Mouse (Mus musculus) embryo, embryonic 11.5 days (tissue): ENCODE data around the gene Ccdc141.

Experiments
- DNase-seq: peaks from one replicate; pipeline ENCODE4 v3.0.0-alpha.2; 2012; ENCODE audit warnings: low read depth, low spot score

Ccdc141 gene

GRCm38 (mm10) chr2:77174313-77174712 is 3.9 kb upstream of the Ccdc141 start:
- no peak for DNase-seq

DNA sequence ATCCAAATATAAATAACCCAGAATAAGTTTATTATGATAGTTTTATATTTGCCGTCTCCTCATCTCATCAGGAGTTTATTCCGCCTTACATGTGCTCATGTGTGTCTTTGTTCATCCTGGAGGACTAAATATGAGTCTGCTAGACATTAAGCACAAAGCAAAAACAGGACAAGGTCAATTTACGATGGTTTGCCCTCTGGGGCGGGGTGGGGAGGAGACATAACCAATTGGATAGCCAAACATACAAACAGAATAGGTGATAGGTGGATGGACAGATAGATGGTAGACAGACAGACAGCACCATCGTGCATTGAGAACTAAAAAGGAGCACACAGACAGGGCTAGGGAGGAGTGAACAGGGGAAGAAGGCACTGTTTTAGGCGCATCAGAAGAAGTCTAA is 3.4 kb upstream of the Ccdc141 start:
- DNase-seq = no peak

DNA sequence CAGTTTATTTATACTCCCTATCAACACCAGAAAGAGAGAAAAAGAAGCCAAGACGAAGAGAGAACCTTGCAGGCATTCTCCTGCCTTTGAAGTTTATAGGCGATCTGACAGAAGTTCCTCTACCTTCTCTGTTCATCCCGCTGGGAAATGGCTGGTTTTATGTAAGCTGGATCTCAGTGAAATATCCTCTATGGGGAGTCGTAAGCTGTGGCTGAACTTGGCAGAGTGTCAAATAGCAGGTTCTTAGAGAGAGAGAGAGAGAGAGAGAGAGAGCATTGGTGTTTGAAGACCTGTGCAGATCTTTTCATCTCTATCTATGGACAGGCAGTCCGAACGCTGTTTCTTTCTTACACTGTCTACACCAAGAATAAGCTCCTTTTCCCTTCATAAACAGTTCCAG is 2.9 kb upstream of the Ccdc141 start:
- DNase-seq = no peak

GRCm38 (mm10) chr2:77172241-77172671 is 1.8 kb upstream of the Ccdc141 start:
- no peak for DNase-seq

- DNase-seq = no peak
Observed at GRCm38 (mm10) chr2:77171444-77172240, 1.2 kb upstream of the Ccdc141 start.

DNA sequence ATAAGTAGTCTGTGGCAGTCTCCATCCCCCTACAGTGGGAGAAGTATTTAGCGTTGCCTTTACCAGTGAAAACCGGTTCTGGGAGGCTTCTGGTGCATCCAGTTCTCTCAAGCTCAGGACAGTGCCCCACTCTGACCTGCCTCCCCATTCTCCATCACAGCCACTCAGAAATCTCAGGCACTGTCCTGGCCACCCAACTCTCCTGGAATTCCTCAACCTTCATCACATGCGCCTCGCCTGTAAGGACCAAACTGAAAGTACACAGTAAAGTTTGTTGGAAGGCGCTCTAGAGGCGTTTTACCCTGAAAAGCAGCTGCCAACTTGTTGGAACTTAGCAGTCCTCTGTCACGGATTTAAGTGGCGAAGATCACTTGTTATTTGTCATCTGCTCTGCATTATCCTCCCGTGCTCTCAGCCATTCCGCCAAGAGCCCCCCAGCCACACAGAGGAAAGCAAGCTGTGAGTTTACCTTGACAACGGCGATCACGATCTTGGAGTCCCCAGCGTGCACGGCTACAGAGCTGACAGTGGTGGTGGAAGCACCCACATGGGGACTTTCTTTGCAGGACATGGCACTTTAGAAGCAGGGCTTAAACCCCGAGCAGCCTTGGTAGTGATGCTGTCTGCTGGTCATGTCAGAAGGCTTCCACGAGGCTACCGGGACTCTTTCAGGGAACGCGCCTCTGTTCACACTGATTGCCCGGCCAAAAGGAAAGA is 362 bp downstream of the Ccdc141 start:
- no peak for DNase-seq

- DNase-seq = no peak
Observed at GRCm38 (mm10) chr2:77169218-77169617, 1.2 kb downstream of the Ccdc141 start.

GRCm38 (mm10) chr2:77168781-77169180 is 1.7 kb downstream of the Ccdc141 start:
- DNase-seq = no peak

DNA sequence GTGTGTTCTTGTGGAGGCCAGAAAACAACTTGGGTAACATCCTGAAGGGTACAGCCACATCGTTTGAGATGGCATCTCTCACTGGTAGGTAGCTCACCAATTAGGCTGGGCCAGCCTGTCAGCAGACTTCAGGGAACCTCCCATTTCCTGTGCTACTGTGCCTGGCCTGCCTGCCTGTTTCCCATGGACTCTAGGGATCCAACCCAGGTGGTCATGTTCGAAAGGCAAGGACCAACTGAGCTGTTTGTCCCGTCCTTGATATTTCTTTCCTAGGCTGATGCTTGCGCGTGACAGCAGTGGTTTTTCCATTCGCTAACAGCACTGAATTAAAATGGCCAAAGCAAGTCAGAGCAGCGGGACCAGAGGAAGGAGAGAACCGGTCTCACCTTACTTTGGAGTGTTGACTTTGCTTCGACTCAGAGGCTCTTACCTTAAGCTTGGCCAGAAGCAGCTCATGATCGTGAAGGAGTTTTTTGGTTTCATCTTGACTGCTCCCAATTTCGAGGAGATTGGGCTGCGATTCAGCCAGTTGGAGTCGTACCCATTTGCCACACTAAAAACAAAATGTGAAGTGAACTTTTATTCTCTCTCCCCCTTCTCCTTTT is 2.3 kb downstream of the Ccdc141 start:
- no peak for DNase-seq

DNA sequence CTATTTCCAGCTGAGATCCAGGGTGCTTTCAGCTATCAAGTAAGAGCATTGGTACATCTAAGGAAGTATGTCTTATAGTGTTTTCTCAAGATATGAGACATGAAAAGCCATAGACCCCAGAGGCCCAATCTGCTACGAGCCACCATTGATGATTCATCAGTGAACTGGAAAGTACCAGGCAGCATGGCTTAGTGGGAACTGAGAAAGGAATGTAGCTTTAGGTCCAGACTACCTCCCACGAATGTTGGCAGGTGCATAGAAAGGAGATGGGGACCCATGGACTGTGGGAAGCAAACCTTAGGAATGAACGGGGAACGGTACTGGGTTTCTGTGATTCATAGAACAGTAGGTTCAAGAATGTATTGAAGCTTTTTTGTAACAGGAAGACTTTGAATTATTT is 4.1 kb downstream of the Ccdc141 start:
- no peak for DNase-seq

GRCm38 (mm10) chr2:77164662-77165061 is 5.8 kb downstream of the Ccdc141 start:
- DNase-seq = no peak

GRCm38 (mm10) chr2:77163381-77163780 is 7.1 kb downstream of the Ccdc141 start:
- no peak for DNase-seq

DNA sequence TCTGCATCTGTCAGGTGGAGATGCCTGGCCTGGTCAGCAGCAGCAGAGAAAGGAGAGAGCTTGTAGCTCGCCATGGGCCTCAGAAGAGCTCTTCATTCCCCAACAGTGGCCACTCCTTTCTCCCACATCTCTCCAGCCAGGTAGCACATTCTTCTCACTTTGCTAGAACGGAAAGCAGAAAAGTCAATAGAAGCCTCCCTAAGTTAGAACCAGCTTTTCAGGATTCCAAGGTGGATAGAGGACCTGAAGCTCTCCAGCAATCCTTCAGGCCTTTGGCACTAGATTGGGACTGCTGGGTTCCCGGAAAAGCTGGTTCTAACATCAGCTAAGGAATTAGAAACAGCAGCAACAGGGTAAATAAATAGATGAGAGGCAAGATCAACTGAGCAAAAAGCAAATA is 8.3 kb downstream of the Ccdc141 start:
- no peak for DNase-seq

DNA sequence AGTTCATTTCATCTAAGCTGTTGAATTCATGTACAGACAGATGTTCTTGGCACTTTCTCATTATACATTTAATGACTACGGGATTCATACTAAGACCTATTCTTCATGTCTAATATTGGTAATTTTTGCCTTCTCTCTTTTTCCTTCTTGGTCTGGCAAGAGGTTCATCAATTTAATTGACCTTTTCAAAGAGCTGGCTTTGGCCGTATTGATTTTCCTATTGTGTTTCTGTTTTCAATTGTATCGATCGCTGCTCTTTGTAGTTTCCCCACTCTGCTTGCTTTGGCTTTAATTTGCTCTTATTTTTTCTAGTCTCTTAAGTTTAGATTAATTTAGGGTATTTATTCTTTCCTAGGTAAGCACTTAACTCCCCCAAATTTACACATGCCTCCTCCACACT is 12.9 kb downstream of the Ccdc141 start:
- no peak for DNase-seq

DNA sequence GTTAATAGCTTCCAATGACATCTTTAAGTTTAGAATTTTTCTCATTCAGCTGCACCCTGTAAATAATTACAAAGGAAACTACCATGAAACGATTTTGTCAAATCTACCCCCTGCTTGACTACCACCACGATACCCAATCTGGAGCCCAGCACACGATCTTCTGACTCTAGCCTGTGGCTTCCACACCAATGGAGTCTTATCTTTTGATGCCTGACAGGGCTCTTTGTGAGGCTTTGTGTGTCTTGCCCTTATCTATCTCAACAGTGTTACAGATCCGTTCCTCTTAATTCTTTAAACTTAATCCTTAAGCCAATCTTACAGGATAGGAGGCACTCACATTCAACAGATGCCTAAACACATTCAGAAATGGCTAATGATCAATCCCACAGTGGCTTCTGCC is 16.4 kb downstream of the Ccdc141 start:
- DNase-seq = no peak

DNA sequence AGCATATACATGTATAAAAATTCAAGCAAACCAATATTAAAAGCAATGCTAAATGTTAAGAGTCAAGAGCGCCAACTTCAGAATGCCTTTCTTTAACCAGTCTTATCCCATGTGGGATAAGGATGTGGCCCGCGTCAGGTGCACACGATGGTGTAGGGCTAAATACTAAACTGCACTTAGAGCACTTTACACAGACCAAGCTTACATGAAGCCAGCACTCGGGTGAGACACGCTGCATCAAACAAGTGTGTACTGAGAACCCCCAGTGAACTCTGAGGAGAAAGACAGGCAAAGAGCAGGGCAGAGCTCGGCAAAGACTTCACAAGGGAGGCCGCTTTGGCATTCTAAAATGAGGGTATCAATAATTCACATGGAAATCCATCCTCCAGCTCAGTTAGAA is 19.2 kb downstream of the Ccdc141 start:
- no peak for DNase-seq

DNA sequence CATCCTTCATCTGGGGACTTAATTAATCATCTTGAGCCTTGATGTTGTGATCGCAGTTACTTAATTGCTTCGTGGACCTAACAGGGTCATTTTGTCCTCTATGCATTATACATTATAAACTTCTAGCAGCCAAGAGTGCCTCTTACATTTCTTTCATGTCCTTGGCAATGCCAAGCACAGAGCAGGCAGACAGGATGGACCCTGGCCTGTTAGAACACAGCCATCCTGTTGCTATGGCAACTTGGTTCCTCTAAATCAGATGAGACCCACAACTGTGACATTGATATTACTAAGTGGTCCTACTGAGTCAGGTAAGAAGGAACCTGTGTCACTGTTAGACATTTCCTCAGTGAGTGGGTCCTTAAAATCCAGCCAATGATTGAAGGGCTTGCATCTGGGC is 20.9 kb downstream of the Ccdc141 start:
- DNase-seq = no peak

- no peak for DNase-seq
Observed at GRCm38 (mm10) chr2:77148215-77148614, 22.2 kb downstream of the Ccdc141 start.

DNA sequence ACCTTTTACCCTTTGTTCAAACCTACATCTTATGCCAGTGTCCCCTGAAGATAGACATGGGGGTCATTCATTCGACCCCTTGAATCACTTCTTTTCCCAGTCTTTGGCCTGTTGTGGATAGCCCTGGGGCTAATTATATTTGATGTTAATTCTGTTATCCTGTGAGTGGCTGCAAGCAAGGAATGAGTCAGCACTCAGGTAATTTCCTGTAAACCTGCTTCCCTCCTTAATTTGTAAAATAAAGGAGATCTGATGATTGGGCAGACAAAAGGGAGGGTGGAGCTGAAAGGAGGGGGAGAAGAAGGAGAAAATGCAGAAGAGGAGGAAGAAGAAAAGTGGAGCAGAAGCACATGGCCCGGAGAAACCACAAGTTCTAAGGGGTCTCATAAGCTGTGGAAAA is 23.5 kb downstream of the Ccdc141 start:
- no peak for DNase-seq

GRCm38 (mm10) chr2:77146291-77146690 is 24.1 kb downstream of the Ccdc141 start:
- DNase-seq = no peak

GRCm38 (mm10) chr2:77143536-77143935 is 26.9 kb downstream of the Ccdc141 start:
- DNase-seq = no peak

GRCm38 (mm10) chr2:77138879-77139278 is 31.6 kb downstream of the Ccdc141 start:
- DNase-seq = no peak

DNA sequence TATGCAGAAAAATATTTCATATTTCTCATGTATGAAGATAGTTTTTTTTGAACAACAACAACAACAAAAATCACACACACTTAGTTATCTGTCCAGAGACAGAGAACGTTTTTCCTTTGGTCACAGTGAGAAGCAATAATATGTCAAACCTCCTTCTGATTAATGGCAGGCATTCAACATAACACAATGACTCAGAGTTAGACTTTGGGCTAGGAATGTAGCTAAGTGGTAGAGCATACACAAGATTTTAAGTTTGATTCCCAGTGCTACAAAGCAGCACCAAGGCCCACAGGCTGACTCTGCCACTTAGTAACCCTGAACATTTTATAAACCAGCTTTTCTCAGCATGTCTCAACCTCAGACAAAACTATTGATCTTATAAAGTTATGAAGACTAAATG is 35.5 kb downstream of the Ccdc141 start:
- no peak for DNase-seq
